Mouse (Mus musculus) skeletal muscle tissue, adult 2 months (tissue): ENCODE data around the gene Fam71e2.

Experiments
- DNase-seq: peaks from one replicate; pipeline ENCODE4 v3.0.0-alpha.2; 2012; ENCODE audit warnings: low read depth, low spot score

Fam71e2 gene

GRCm38 (mm10) chr7:4739544-4740275 lies 31.4 kb downstream of the Fam71e2 start, which contains the start of gene Kmt5c:
Gene Kmt5c (plus strand): TSS chr7:4740115.
- peak; percentile 100 for DNase-seq

- DNase-seq = no peak
Measured at GRCm38 (mm10) chr7:4739041-4739543, 32.0 kb downstream of the Fam71e2 start.

- no peak for DNase-seq
Measured at GRCm38 (mm10) chr7:4732968-4733392, 38.1 kb downstream of the Fam71e2 start.

- no peak for DNase-seq
Measured at GRCm38 (mm10) chr7:4731090-4731489, 40.0 kb downstream of the Fam71e2 start.

- no peak for DNase-seq
Measured at GRCm38 (mm10) chr7:4725169-4725568, 45.9 kb downstream of the Fam71e2 start, which contains the start of gene Tmem150b. Gene Tmem150b (minus strand): TSS chr7:4725249.

- DNase-seq = no peak
Measured at GRCm38 (mm10) chr7:4724359-4724758, 46.7 kb downstream of the Fam71e2 start.

- no peak for DNase-seq
Measured at GRCm38 (mm10) chr7:4723508-4723907, 47.6 kb downstream of the Fam71e2 start.

GRCm38 (mm10) chr7:4719276-4719675 lies 51.8 kb downstream of the Fam71e2 start:
- DNase-seq = no peak

- DNase-seq = no peak
Measured at GRCm38 (mm10) chr7:4716955-4717354, 54.1 kb downstream of the Fam71e2 start.

GRCm38 (mm10) chr7:4712594-4712993 lies 58.5 kb downstream of the Fam71e2 start:
- DNase-seq = no peak

GRCm38 (mm10) chr7:4705098-4705497 lies 66.0 kb downstream of the Fam71e2 start:
- no peak for DNase-seq
